Mouse (Mus musculus) ES-Bruce4 (cell line): ENCODE measurements at regions not wholly inside any gene's neighbourhood (a gene's known extent, or its start where the extent isn't known, plus 50 kb on each side); places are given as distances from the start of the nearest gene placed in this dataset.

Experiments used
- H3K27ac ChIP-seq: 2 replicates; pipeline ENCODE4 v1.5.1; 2012; ENCODE audit warnings: low read length, inconsistent platforms; ENCODE audit not compliant: insufficient read depth
- H3K27me3 ChIP-seq: 2 replicates; pipeline ENCODE4 v1.6.1; 2012; ENCODE audit warnings: mild to moderate bottlenecking, low read length, inconsistent platforms; ENCODE audit not compliant: control insufficient read depth, poor library complexity, insufficient read depth, severe bottlenecking
- H3K36me3 ChIP-seq: 2 replicates; pipeline ENCODE4 v1.6.1; 2012; ENCODE audit warnings: inconsistent platforms, mild to moderate bottlenecking, low read length, moderate library complexity; ENCODE audit not compliant: control insufficient read depth, poor library complexity, insufficient read depth, severe bottlenecking
- H3K4me1 ChIP-seq: one replicate; pipeline ENCODE4 v1.8.1; 2011; ENCODE audit warnings: low read length; ENCODE audit not compliant: control insufficient read depth, insufficient read depth
- H3K4me3 ChIP-seq: 2 replicates; pipeline ENCODE4 v1.5.1; 2011; ENCODE audit warnings: low read depth, mild to moderate bottlenecking, low read length
- H3K9ac ChIP-seq: 2 replicates; pipeline ENCODE4 v1.6.1; 2012; ENCODE audit warnings: low read depth, mild to moderate bottlenecking, inconsistent platforms; ENCODE audit not compliant: poor library complexity, severe bottlenecking
- H3K9me3 ChIP-seq: replicated peaks from 2 replicates; pipeline ENCODE4 v1.6.1; 2012; ENCODE audit warnings: mild to moderate bottlenecking, low read length, inconsistent platforms; ENCODE audit not compliant: control insufficient read depth, poor library complexity, insufficient read depth, severe bottlenecking
- CTCF ChIP-seq: IDR thresholded peaks from one replicate; pipeline ENCODE4 v1.8.1; 2011; ENCODE audit warnings: low read depth, low read length
- EP300 ChIP-seq: IDR thresholded peaks from 2 replicates; pipeline ENCODE4 v1.6.1; 2011; ENCODE audit warnings: low read depth, low read length; ENCODE audit not compliant: insufficient read depth
- POLR2A ChIP-seq: IDR thresholded peaks from one replicate; pipeline ENCODE4 v1.8.1; 2011; ENCODE audit warnings: low read length; ENCODE audit not compliant: insufficient read depth

DNA sequence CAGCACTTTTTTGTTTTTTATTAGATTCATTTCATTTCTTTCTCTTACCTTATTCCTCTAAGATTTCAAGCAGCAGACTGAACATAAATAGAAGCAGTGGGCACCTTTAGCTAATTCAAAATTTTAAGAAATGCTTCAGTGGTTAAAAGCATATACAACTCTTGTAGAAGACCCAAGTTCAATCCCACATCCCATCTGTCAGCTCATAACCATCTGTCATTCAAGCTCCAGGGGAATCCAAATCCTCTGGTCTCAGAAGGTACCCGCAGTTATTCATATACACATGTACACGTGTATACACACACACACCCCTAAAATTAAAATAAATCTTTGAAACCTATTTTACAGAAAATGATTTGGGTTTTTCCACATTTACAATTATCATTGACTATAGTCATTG is 52.9 kb upstream of the Thrb start:
- TF ChIP-seq POLR2A (no peak), CTCF (no peak), EP300 (no peak)
- Histone ChIP-seq H3K27ac (no peak overlapping the region), H3K4me1 (no peaks in the 10 kb centered on the region), H3K36me3 (no peaks in the 10 kb centered on the region), H3K9me3 (no peaks in the 10 kb centered on the region), H3K4me3 (no peak overlapping the region), H3K9ac (no peak overlapping the region), H3K27me3 (no peaks in the 10 kb centered on the region)
